Mouse (Mus musculus) neural tube, embryonic 11.5 days (tissue): ENCODE measurements at regions not wholly inside any gene's neighbourhood (a gene's known extent, or its start where the extent isn't known, plus 50 kb on each side); places are given as distances from the start of the nearest gene placed in this dataset.

Source experiments
- ATAC-seq: fragments of 200-750 bp; cut with Nextera tagmentation; 2 replicates; pipeline ENCODE4 v1.8.0; 2017; ENCODE audit warnings: moderate number of reproducible peaks, mild to moderate bottlenecking, moderate TSS enrichment, moderate library complexity; ENCODE audit not compliant: insufficient read depth, low FRiP score, low TSS enrichment
- DNase-seq: peaks from one replicate; pipeline ENCODE4 v3.0.0-alpha.2; 2015; ENCODE audit warnings: low spot score
- H3K27ac ChIP-seq: fragments of 300-500 bp; sonication (generic); 2 replicates; pipeline ENCODE4 v1.5.1; 2014; ENCODE audit warnings: low read depth, mild to moderate bottlenecking, low read length
- H3K27me3 ChIP-seq: fragments of 300-500 bp; sonication (generic); 2 replicates; pipeline ENCODE4 v1.6.1; 2014; ENCODE audit warnings: mild to moderate bottlenecking, low read length, mixed read lengths; ENCODE audit not compliant: control insufficient read depth, insufficient read depth
- H3K36me3 ChIP-seq: fragments of 300-500 bp; sonication (generic); 2 replicates; pipeline ENCODE4 v1.6.1; 2014; ENCODE audit warnings: mild to moderate bottlenecking, low read length, moderate library complexity, mixed read lengths; ENCODE audit not compliant: control insufficient read depth, insufficient read depth
- H3K4me1 ChIP-seq: fragments of 300-500 bp; sonication (generic); 2 replicates; pipeline ENCODE4 v1.6.1; 2014; ENCODE audit warnings: low read length, mixed read lengths; ENCODE audit not compliant: control insufficient read depth, insufficient read depth
- H3K4me2 ChIP-seq: fragments of 300-500 bp; sonication (generic); 2 replicates; pipeline ENCODE4 v1.6.1; 2014; ENCODE audit warnings: low read depth, mild to moderate bottlenecking, moderate library complexity
- H3K4me3 ChIP-seq: fragments of 300-500 bp; sonication (generic); 2 replicates; pipeline ENCODE4 v1.5.1; 2014; ENCODE audit warnings: low read depth, low read length
- H3K9ac ChIP-seq: fragments of 300-500 bp; sonication (generic); 2 replicates; pipeline ENCODE4 v1.6.1; 2014; ENCODE audit warnings: mild to moderate bottlenecking, low read length
- H3K9me3 ChIP-seq: fragments of 300-500 bp; sonication (generic); 2 replicates; pipeline ENCODE4 v1.6.1; 2016; ENCODE audit warnings: low read length; ENCODE audit not compliant: control insufficient read depth
- WGBS: fragments of 180-500 bp; shearing (Covaris S2); extraction: QIAGEN DNeasy Blood & Tissue Kit; methylation state at CpG from one replicate; pipeline ENCODE4 v1.1.7; 2014; 5-methylcytosine and 5-hydroxymethylcytosine counted together

DNA sequence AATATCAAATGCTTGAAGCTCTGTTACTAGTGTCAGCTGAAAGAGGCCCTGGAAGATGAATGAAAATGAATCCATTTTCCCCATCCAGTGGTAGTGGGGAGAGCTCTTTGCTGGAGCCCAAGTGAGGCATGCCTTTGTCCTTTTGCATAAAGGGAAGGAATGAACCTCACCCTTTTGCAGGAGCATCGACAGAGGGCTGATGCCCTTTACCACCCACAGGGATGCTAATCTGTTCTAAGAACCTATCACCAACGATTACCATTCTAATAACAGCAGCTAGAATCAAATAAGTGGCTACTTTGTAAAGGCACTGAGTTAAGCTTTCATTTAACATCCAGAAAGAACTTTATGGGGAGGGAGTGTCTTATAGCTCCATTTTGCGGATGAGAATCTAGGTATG, 184.9 kb upstream of the Nlrp1b start:
- ATAC-seq = no peak
- 34% methylated on average over 3 of the region's 3 CpGs for WGBS
- H3K9me3 ChIP-seq = no peaks in the 10 kb centered on the region
- H3K9ac ChIP-seq = no peak overlapping the region
- no peak overlapping the region for H3K27ac ChIP-seq
- no peak for DNase-seq
- H3K4me2 ChIP-seq = no peak overlapping the region
- H3K27me3 ChIP-seq = no peaks in the 10 kb centered on the region
- no peaks in the 10 kb centered on the region for H3K36me3 ChIP-seq
- no peak overlapping the region for H3K4me3 ChIP-seq
- H3K4me1 ChIP-seq = peaks cover 8% of the 10 kb centered on the region; the same call in 1 of the 2 replicates

DNA sequence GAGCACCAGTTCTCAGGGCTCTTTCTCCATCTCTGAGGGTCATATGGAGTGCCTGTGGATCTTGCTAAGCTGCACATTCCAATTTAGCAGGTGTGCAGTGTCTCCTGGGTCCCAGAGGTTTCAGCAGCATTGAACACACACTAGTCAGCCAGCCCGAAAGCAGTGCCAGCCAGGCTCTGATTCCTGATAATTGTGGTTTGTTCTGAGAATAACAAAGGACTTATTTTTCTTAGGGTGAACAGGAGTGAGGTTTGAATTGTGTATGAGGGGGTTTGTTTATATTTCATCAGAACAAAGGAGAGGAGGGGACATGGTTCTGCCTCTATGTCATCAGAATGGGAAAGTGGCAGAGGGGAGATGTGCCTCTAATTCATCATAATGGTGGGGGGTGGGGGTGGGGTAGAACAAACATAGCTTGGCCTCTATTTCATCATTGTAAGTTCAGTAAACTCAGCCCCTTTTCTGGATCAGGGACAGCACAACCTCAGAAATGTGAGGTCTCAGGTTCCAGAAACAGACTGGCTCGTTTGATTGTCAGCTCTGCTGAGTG, 191.8 kb upstream of the Nlrp1b start:
- H3K9ac ChIP-seq = no peak overlapping the region
- no peaks in the 10 kb centered on the region for H3K4me1 ChIP-seq
- DNase-seq (no peak), ATAC-seq (no peak)
- no peak overlapping the region for H3K4me3 ChIP-seq
- no peak overlapping the region for H3K4me2 ChIP-seq
- no peaks in the 10 kb centered on the region for H3K27me3 ChIP-seq
- 62% methylated on average over 2 of the region's 2 CpGs for WGBS
- no peak overlapping the region for H3K27ac ChIP-seq
- H3K9me3 ChIP-seq = no peaks in the 10 kb centered on the region
- no peaks in the 10 kb centered on the region for H3K36me3 ChIP-seq

DNA sequence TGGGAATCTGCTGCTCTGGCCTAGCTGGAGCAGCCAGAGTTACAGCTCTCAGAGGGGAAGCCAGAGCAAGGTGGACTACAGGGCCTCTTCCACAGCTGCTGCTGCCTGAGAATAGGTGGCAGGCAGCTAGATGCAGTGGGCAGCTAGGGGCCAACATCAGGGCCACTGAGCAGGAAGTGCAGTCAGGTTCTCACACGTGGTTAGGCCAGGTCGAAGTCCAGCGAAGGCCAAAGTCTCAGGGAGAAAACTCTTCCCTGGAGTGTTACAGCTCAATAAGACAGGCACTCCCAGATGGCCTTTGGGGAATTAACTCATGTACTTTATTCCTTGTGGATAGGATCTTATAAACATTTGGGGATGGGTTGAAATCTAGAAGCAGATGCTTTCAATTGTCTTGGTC, 192.7 kb upstream of the Nlrp1b start:
- H3K4me2 ChIP-seq = no peak overlapping the region
- no peaks in the 10 kb centered on the region for H3K9me3 ChIP-seq
- no peak overlapping the region for H3K9ac ChIP-seq
- H3K27me3 ChIP-seq = no peaks in the 10 kb centered on the region
- no peaks in the 10 kb centered on the region for H3K36me3 ChIP-seq
- 89% methylated on average over 3 of the region's 3 CpGs for WGBS
- no peak for DNase-seq
- no peaks in the 10 kb centered on the region for H3K4me1 ChIP-seq
- no peak overlapping the region for H3K4me3 ChIP-seq
- no peak overlapping the region for H3K27ac ChIP-seq
- no peak for ATAC-seq

DNA sequence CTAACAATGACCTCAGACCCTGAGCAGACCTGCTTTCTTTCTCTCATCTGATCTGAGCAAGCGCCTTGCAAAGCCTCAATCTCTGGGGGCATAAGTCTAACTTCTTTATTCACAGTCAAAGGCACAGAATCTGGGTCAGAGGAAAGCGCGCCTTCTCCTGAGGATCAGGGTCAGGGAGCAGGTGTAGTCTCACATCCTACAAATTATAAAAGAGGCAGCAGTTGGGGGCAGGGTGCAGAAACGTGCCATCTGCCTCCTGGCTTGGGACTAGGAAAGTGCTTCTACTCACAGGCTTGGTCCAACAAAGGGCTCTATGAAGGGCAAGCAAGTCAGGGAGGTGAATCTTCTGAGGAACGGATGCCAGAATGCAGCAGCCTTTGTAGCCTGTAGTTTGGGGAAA, 194.3 kb upstream of the Nlrp1b start:
- WGBS = 68% methylated on average over 5 of the region's 5 CpGs
- DNase-seq (no peak), ATAC-seq (no peak)
- no peak overlapping the region for H3K4me3 ChIP-seq
- H3K36me3 ChIP-seq = no peaks in the 10 kb centered on the region
- H3K4me2 ChIP-seq = no peak overlapping the region
- H3K9me3 ChIP-seq = no peaks in the 10 kb centered on the region
- H3K4me1 ChIP-seq = no peaks in the 10 kb centered on the region
- no peaks in the 10 kb centered on the region for H3K27me3 ChIP-seq
- H3K27ac ChIP-seq = no peak overlapping the region
- no peak overlapping the region for H3K9ac ChIP-seq

DNA sequence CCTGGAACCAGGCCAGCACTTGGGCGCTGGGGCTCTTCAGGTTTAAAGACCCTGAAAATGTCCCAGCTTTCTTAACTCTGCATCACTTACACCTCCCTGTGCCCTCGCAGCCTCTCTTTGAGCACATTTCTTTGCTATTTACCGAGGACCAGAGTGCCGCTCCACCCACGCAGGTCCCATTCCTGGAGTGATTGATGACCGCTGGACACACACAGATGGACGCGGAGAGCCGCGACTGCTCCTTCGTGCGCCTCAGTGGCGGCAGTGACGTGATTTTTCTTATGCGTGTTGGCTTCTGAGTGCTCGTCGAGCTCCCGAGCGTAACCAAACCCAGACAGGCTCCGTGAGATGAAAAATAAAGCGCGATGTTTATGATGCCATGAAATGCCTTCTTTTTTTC, 199.2 kb upstream of the Nlrp1b start:
- peaks cover 5% of the 10 kb centered on the region; the same call in 1 of the 2 replicates for H3K4me1 ChIP-seq
- peak; percentile 46 for DNase-seq
- no peaks in the 10 kb centered on the region for H3K9me3 ChIP-seq
- WGBS = 71% methylated on average over 22 of the region's 22 CpGs
- no peak for ATAC-seq
- no peaks in the 10 kb centered on the region for H3K36me3 ChIP-seq
- no peak overlapping the region for H3K4me2 ChIP-seq
- H3K27ac ChIP-seq = 0 out of 2 replicates have a peak overlapping the region, but pooled peaks have one; percentile 20
- H3K4me3 ChIP-seq = no peak overlapping the region
- no peak overlapping the region for H3K9ac ChIP-seq
- no peaks in the 10 kb centered on the region for H3K27me3 ChIP-seq

DNA sequence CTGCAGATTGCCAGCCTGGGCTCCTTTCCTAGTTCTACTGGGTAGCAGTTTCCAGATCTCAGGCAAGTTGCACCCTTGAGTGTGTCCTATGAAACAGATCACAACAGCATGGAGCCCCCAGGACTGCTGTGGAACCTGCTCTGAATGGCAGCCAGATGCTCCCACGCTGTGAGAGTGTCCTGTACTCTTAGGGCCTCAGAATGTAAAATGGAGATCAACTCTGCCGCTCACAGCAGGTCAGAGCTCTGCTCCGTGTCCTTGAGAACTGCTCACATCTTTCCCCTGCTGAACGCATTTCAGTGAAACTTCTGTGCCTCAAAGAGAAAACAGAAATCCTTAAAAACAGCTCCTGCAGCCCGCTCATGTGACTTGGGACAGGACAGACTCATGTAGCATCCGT, 203.7 kb upstream of the Nlrp1b start:
- H3K27me3 ChIP-seq = no peaks in the 10 kb centered on the region
- H3K4me2 ChIP-seq = no peak overlapping the region
- H3K4me3 ChIP-seq = no peak overlapping the region
- H3K27ac ChIP-seq = no peak overlapping the region
- H3K9me3 ChIP-seq = no peaks in the 10 kb centered on the region
- H3K4me1 ChIP-seq = peaks cover 5% of the 10 kb centered on the region; the same call in 1 of the 2 replicates
- H3K36me3 ChIP-seq = no peaks in the 10 kb centered on the region
- ATAC-seq = no peak
- no peak overlapping the region for H3K9ac ChIP-seq
- DNase-seq = no peak
- 52% methylated on average over 6 of the region's 6 CpGs for WGBS

DNA sequence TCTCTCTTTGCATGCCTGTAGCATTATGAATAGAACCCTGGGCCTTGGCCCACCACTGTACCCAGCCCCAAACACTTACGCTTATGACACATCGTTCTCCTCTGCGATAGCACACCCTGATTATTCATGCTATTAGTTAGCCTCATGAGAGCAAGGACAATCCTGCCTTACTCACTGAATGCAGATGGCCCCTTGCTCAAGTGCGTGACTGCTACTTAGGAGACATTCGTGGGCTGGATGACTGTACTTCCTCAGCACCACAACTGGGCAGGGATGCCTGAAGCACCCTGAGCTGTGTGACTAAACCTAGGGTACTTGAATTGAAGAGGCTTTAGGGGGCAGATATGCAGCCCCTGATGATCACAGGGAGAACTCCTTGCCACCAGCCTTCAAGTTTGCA, 204.4 kb upstream of the Nlrp1b start:
- WGBS = 73% methylated on average over 5 of the region's 5 CpGs
- H3K9me3 ChIP-seq = no peaks in the 10 kb centered on the region
- DNase-seq (no peak), ATAC-seq (no peak)
- H3K27ac ChIP-seq = no peak overlapping the region
- H3K4me3 ChIP-seq = no peak overlapping the region
- no peaks in the 10 kb centered on the region for H3K36me3 ChIP-seq
- no peaks in the 10 kb centered on the region for H3K27me3 ChIP-seq
- no peak overlapping the region for H3K9ac ChIP-seq
- H3K4me2 ChIP-seq = no peak overlapping the region
- H3K4me1 ChIP-seq = peaks cover 10% of the 10 kb centered on the region

DNA sequence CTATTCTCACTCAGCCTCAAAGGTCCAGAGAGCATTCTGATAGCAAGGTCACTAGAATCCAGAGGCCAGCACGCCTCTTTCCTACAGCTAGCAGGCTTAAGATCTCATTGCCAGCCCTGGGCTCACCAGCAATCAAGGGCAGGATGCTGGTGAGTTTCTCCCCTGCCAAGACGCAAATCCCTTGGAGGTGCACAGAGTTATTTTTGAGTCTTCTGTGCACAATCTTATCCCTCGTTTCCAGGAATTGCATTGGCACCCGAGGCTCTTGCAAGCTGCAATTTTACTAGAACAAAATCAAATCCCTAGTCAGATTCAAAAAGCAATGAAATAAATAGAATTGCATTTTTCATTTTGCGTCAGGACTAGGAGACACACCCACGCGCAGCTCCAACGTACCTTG, 205.2 kb upstream of the Nlrp1b start:
- no peaks in the 10 kb centered on the region for H3K36me3 ChIP-seq
- no peak overlapping the region for H3K9ac ChIP-seq
- ATAC-seq (no peak), DNase-seq (no peak)
- no peak overlapping the region for H3K4me3 ChIP-seq
- H3K9me3 ChIP-seq = no peaks in the 10 kb centered on the region
- 66% methylated on average over 8 of the region's 8 CpGs for WGBS
- H3K4me1 ChIP-seq = peaks cover 11% of the 10 kb centered on the region
- H3K4me2 ChIP-seq = no peak overlapping the region
- no peaks in the 10 kb centered on the region for H3K27me3 ChIP-seq
- H3K27ac ChIP-seq = no peak overlapping the region

DNA sequence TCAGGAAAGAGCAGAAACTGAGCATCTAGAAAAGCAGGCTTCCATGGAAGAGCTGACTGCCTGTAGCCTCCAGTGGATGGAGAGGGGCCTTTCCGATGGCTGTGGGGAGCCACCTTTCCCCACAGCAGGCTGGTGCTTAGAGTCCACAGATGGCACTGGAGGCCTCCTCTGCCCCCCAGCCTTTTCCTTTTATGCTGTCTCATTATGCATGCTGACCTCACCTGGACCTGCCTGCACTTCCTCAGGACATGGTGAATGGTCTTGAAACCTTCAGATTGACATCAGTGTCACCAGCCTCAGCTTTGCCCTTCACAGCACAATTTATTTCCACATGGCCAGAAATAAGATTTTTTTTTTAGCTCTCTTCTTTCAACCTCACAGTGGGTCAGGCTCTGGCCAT, 205.8 kb upstream of the Nlrp1b start:
- Histone ChIP-seq H3K9ac (no peak overlapping the region), H3K9me3 (no peaks in the 10 kb centered on the region), H3K4me2 (no peak overlapping the region), H3K27me3 (no peaks in the 10 kb centered on the region), H3K4me1 (peaks cover 11% of the 10 kb centered on the region), H3K36me3 (no peaks in the 10 kb centered on the region), H3K4me3 (no peak overlapping the region), H3K27ac (no peak overlapping the region)
- DNase-seq (no peak), ATAC-seq (no peak)
- WGBS = 64% methylated on average over 1 of the region's 1 CpGs
